Mouse (Mus musculus) heart, postnatal 0 days (tissue): ENCODE data around the gene Nrip1.

Experiments used
- CTCF ChIP-seq: IDR thresholded peaks from 2 replicates; pipeline ENCODE4 v1.5.1; 2016; ENCODE audit warnings: antibody characterized with exemption, control low read depth, low read depth
- EP300 ChIP-seq: IDR thresholded peaks from 2 replicates; pipeline ENCODE4 v1.6.1; 2016; ENCODE audit warnings: antibody characterized with exemption, low read depth

GRCm38 (mm10) chr16:76416060-76416438 lies 42.4 kb upstream of the Nrip1 start:
- no peak for TF ChIP-seq CTCF
- no peak for TF ChIP-seq EP300
